Mouse (Mus musculus): ENCODE measurements around the gene Echs1.

Gene Echs1

GRCm38 (mm10) chr7:140060936-140061831, 55.1 kb downstream of the Echs1 start:
- peak; percentile 55 for DNase-seq

GRCm38 (mm10) chr7:140059601-140060000, 56.7 kb downstream of the Echs1 start:
- DNase-seq: no peak

- DNase-seq: no peak
These were observed 57.7 kb downstream of the Echs1 start for GRCm38 (mm10) chr7:140058528-140058927.

- DNase-seq: peak; percentile 51
These were observed 58.6 kb downstream of the Echs1 start for GRCm38 (mm10) chr7:140057413-140058407.
